Mouse (Mus musculus) liver, embryonic 14.5 days (tissue): ENCODE data around the gene Celf2. TPM values are rescaled to one million over a fixed set of nuclear protein-coding genes. Genes with fewer than 3 reads are reported as not detected.

Experiments
- ATAC-seq: fragments of 200-750 bp; cut with Nextera tagmentation; 2 replicates; pipeline ENCODE4 v1.8.0; 2017; ENCODE audit warnings: moderate number of reproducible peaks, mild to moderate bottlenecking, moderate library complexity; ENCODE audit not compliant: insufficient read depth
- DNase-seq, 3 experiments: peaks; one replicate each; pipeline ENCODE4 v3.0.0-alpha.2; 2012 to 2013; ENCODE audit warnings: low read depth in 3 of 3, low spot score in 3 of 3
- H3K27ac ChIP-seq: fragments of 300-500 bp; sonication (generic); 2 replicates; pipeline ENCODE4 v1.5.1; 2014; ENCODE audit warnings: moderate library complexity, mild to moderate bottlenecking, control low read depth, inconsistent platforms
- H3K27me3 ChIP-seq: fragments of 300-500 bp; sonication (generic); 2 replicates; pipeline ENCODE4 v1.6.1; 2014; ENCODE audit warnings: mild to moderate bottlenecking, low read length, moderate library complexity; ENCODE audit not compliant: control insufficient read depth, insufficient read depth
- H3K36me3 ChIP-seq: fragments of 300-500 bp; sonication (generic); replicated peaks from 2 replicates; pipeline ENCODE4 v1.6.1; 2014; ENCODE audit warnings: low read depth; ENCODE audit not compliant: control insufficient read depth, insufficient read depth
- H3K4me1 ChIP-seq, 2 experiments: fragments of 200-500 bp in 1 of 2; fragments of 300-500 bp in 1 of 2; sonication (generic) in 1 of 2; replicated peaks; 2 replicates each; pipeline ENCODE4 v1.6.1; 2012 to 2014; ENCODE audit warnings: antibody characterized with exemption in 1 of 2, inconsistent platforms in 1 of 2, low read length in 1 of 2; ENCODE audit not compliant: control insufficient read depth in 2 of 2, insufficient read depth in 2 of 2
- H3K4me2 ChIP-seq: fragments of 300-500 bp; sonication (generic); 2 replicates; pipeline ENCODE4 v1.6.1; 2014; ENCODE audit warnings: low read depth, mild to moderate bottlenecking, control low read depth, moderate library complexity
- H3K4me3 ChIP-seq, 2 experiments: fragments of 200-500 bp in 1 of 2; fragments of 300-500 bp in 1 of 2; sonication (generic) in 1 of 2; 2 replicates each; pipeline ENCODE4 v1.5.1; 2012 to 2014; ENCODE audit warnings: low read depth in 2 of 2, low read length in 2 of 2, mild to moderate bottlenecking in 2 of 2, control low read depth in 1 of 2, inconsistent platforms in 1 of 2, moderate library complexity in 1 of 2; ENCODE audit not compliant: insufficient read depth in 1 of 2
- H3K9ac ChIP-seq: fragments of 300-500 bp; sonication (generic); replicated peaks from 2 replicates; pipeline ENCODE4 v1.6.1; 2014; ENCODE audit warnings: mild to moderate bottlenecking, control low read depth, moderate library complexity
- H3K9me3 ChIP-seq: fragments of 300-500 bp; sonication (generic); 2 replicates; pipeline ENCODE4 v1.6.1; 2016; ENCODE audit warnings: low read length, mixed read lengths; ENCODE audit not compliant: control insufficient read depth
- CTCF ChIP-seq: IDR thresholded peaks from 2 replicates; pipeline ENCODE4 v1.5.1; 2016; ENCODE audit warnings: antibody characterized with exemption, low read depth, control low read depth
- EP300 ChIP-seq: IDR thresholded peaks from 2 replicates; pipeline ENCODE4 v1.6.1; 2016; ENCODE audit warnings: antibody characterized with exemption, low read depth
- WGBS: fragments of 180-500 bp; shearing (Covaris S2); extraction: QIAGEN DNeasy Blood & Tissue Kit; methylation state at CpG from one replicate; pipeline ENCODE4 v1.1.7; 2014; ENCODE audit not compliant: insufficient replicate concordance; 5-methylcytosine and 5-hydroxymethylcytosine counted together
- polyA plus RNA-seq, 2 experiments: library from polyadenylated mRNA; depleted of rRNA in 1 of 2; stranded (reverse) in 1 of 2; unstranded in 1 of 2; fragments of >200 nt; fragmentation: Nextera tagmentation in 1 of 2; extraction: Ambion mirVana in 1 of 2; gene quantifications; 2 replicates each; pipeline versions ENCODE4 v1.2.1 to v1.2.3; 2012 to 2014

Celf2 gene
- polyA plus RNA-seq, 2 experiments: 3.9 to 7.8 TPM

DNA sequence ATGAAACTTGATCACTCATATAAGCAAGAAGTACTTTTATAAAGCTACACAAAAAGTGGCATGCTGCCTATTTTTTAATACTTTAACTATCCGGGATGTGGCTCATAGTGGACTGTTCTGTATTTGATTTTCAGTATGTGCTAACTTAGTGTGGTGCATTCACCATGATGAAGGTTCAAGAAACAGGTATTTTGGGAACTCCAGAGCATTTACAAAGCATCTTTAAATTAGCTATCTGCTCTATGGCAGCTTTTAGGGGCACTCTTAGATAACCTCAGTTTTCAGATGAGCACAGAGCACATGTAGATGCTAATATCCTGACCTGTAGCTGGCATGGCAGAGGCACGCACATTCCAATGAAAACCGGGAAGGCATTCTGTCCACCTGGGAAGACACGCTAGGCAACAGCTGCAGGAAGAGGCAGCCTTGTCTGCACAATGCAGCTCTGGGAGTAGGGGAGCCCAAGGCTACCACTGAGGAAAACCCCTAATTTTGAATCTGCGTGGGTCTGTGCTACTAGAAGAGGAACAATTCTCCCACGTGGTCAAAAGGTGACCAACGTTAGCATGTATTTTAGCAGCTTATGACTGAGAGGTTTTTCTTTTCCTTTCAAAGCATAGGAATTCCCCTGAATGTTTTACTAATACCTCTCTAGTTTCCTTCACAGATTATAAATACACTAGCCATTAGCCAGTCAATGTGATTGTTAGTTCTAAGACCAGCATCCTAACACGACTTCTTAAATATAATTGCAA is 911.1 kb downstream of the Celf2 start:
- no peak for ATAC-seq
- TF ChIP-seq EP300: no peak
- TF ChIP-seq CTCF: no peak
- 64% methylated on average over 8 of the region's 8 CpGs for WGBS

GRCm38 (mm10) chr2:6594736-6595135 is 914.6 kb downstream of the Celf2 start:
- Histone ChIP-seq H3K4me2 (no peak overlapping the region), H3K9me3 (no peaks in the 10 kb centered on the region), H3K27me3 (no peaks in the 10 kb centered on the region), H3K36me3 (no peaks in the 10 kb centered on the region), H3K27ac (no peak overlapping the region), H3K4me3 (no peak overlapping the region), H3K4me1 (no peaks in the 10 kb centered on the region), H3K9ac (no peak overlapping the region)
- no peak for ATAC-seq
- 41% methylated on average over 1 of the region's 1 CpGs for WGBS
- DNase-seq: no peak
- TF ChIP-seq CTCF (no peak), EP300 (no peak)

More for the DNA sequence above, 911.1 kb downstream of the Celf2 start:
- Histone ChIP-seq H3K4me1 (no peaks in the 10 kb centered on the region), H3K9ac (no peak overlapping the region), H3K4me2 (no peak overlapping the region), H3K4me3 (no peak overlapping the region), H3K27me3 (no peaks in the 10 kb centered on the region), H3K36me3 (no peaks in the 10 kb centered on the region), H3K27ac (no peak overlapping the region), H3K9me3 (no peaks in the 10 kb centered on the region)
- DNase-seq: no peak

DNA sequence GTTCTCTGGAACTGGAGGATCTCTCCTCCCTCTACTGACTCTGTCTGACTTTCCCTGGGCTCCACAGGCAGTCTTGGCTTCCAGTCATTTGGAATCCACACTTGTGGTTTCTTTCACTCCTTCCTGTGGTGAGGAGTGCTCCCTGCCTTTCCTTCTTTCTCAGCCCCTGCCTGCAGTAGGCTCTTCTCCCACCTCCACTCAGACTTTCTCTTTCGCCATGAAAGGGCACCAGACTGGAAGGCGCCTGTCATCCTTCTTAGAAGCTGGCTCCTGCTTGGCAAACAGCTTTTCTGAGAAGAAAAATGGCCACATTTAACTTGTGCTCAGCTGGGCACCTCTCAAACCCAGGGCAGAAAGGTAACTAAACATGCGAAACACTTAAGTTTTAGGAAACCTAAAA is 915.2 kb downstream of the Celf2 start:
- WGBS: 65% methylated on average over 3 of the region's 3 CpGs
- no peaks in the 10 kb centered on the region for H3K9me3 ChIP-seq
- no peak overlapping the region for H3K9ac ChIP-seq
- H3K4me2 ChIP-seq: no peak overlapping the region
- DNase-seq: no peak
- TF ChIP-seq CTCF: no peak
- TF ChIP-seq EP300: no peak
- no peak overlapping the region for H3K4me3 ChIP-seq
- H3K36me3 ChIP-seq: no peaks in the 10 kb centered on the region
- ATAC-seq: no peak
- no peak overlapping the region for H3K27ac ChIP-seq
- no peaks in the 10 kb centered on the region for H3K4me1 ChIP-seq
- no peaks in the 10 kb centered on the region for H3K27me3 ChIP-seq

GRCm38 (mm10) chr2:6593739-6594138 is 915.6 kb downstream of the Celf2 start:
- DNase-seq (no peak), ATAC-seq (no peak)
- 73% methylated on average over 14 of the region's 14 CpGs for WGBS
- TF ChIP-seq EP300 (no peak), CTCF (no peak)
- Histone ChIP-seq H3K4me1 (no peaks in the 10 kb centered on the region), H3K4me2 (no peak overlapping the region), H3K36me3 (no peaks in the 10 kb centered on the region), H3K27ac (no peak overlapping the region), H3K27me3 (no peaks in the 10 kb centered on the region), H3K4me3 (no peak overlapping the region), H3K9me3 (no peaks in the 10 kb centered on the region), H3K9ac (no peak overlapping the region)

GRCm38 (mm10) chr2:6586122-6586681 is 923.2 kb downstream of the Celf2 start:
- H3K9me3 ChIP-seq: no peaks in the 10 kb centered on the region
- H3K9ac ChIP-seq: no peak overlapping the region
- DNase-seq (no peak), ATAC-seq (no peak)
- WGBS: 79% methylated on average over 10 of the region's 10 CpGs
- no peaks in the 10 kb centered on the region for H3K27me3 ChIP-seq
- H3K4me1 ChIP-seq: no peaks in the 10 kb centered on the region
- no peak overlapping the region for H3K4me2 ChIP-seq
- H3K36me3 ChIP-seq: no peaks in the 10 kb centered on the region
- TF ChIP-seq EP300: no peak
- TF ChIP-seq CTCF: no peak
- no peak overlapping the region for H3K27ac ChIP-seq
- no peak overlapping the region for H3K4me3 ChIP-seq
